Mouse (Mus musculus) fat pad, adult 2 months (tissue): ENCODE results near the gene Cebpb.

ENCODE experiments used
- DNase-seq: peaks from one replicate; pipeline ENCODE4 v3.0.0-alpha.2; 2011; ENCODE audit warnings: low read depth, low spot score; ENCODE audit errors: extremely low read depth

The Cebpb gene

DNA sequence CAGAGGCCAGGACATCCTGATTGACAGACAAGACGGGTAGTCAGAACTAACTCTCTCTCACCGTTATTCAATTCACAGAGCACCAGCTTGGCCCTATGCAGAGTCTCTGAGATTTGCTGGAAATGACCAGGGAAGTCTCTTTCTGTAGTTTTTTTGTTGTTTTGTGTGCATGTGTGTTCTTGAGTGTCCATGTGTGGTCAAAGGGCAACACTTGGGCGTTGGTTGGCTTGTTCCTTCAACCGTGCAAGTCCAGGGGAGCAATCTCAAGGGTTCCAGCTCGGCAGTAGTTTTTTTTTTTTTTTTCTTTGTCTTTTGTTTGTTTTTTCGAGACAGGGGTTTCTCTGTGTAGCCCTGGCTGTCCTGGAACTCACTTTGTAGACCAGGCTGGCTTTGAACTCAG is 26.0 kb upstream of the Cebpb start:
- DNase-seq = no peak

DNA sequence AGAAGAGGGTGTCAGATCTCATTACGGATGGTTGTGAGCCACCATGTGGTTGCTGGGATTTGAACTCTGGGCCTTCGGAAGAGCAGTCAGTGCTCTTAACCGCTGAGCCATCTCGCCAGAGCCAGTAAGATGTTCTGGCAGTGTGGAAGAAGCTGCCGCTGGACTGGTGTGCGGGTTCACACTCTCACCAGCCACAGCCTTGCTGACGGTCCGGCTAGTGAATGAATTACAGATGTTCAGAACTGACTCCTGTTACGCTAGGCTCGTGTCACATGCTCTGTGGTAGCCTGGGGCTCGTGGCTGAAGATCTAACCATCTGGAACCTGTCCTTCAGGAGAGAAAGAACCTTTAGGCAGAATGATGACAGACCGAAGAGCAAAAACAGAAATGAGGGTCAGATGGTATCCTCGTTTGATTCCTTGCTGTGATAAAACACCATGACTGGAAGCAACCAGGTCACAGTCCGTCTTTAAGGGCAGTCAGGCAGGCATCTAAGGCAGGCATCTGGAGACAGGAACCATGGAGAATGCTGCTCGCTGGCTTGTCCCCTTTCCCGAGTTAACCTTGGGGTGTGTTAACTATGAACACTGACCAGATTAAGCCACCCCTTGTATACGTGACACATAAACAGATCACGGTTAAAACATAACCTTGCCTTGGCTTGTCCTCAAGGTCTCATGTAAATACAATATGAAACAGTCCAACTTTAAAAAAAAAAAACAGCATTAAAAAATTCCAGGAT is 22.6 kb upstream of the Cebpb start:
- no peak for DNase-seq

DNA sequence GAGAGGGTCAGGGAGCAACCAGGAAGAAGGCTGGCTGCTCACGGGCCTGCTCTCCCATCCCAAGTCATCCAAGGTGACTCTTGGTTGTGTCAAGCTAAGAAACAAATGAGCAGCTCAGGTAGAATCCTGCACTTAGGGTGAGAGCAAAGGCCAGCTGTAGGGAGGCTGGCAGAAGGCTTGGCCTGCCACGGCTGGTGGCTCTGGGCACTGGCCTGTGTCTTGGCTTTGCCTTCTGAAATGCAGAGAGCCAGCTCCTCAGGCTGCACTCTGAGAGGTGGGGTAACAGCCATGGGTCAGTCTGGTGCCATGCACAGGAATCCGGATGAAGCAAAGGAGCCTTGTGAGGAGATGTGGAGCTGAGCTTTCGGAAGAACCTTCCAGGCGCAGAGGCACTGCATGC is 20.3 kb upstream of the Cebpb start:
- no peak for DNase-seq

DNA sequence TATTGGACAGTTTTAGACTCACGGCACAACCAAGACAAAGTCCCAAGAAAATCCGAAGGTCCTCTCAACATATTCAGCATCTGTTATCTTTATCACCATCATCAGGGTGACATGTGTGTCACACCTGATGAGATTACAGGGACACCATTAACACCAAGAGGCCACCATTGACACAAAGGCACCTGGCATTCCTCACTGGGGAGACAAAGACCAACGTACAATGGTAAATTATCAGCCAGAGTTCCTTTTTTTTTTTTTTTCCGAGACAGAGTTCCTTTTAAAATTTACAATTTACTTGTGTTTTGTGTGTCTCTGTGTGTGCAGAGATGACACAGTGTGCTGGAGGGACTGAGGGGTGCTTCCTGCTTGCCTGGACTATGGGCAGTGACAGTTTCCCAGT is 19.3 kb upstream of the Cebpb start:
- DNase-seq = no peak

DNA sequence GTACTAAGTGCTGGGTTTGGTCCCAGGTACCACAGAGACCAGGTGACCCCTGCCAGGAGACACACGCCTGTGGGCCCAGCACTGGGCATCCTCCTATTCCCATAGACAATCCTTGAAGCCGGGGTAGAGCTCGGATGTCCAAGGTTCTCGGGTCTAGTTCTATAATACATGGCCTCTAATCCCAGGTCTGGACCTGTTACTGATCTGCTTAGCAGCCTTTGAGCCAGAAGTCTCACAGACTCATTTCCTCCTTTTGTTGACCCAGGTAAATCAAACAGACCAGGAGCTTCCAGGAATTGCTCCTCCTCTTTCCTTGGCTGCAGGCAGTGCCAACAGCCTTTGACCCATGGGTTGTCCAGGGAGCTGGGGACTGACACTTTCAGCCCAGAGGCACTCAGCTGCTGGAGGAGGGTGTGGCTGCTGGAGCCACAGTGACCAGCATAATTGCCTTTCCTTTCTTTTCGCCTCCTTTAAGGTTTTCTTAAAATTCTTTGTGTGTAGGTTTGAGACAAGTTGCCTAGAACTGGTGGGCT is 17.5 kb upstream of the Cebpb start:
- DNase-seq = no peak

DNA sequence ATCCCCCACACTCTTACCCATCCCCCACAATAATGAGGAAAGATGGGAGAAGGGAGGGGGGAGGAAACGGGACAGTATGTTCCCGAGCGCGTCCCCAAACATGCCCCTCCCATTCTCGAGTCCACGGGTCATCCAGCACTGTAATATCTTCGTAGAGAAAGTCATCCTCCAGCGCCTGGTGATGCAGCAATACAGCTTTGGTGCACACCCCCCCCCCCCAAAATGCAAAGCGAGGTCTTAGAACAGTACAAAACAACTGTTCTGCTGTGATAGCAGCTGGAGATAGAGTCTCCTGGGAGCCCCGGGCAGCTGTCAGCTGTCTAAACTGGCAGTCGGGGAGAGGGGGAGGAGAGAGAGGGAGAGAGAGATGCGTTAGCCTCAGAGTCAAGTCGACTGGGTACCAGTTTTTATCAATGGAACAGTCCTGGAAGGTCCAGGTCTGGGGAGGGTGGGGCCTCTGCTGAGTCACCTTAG is 16.5 kb upstream of the Cebpb start:
- DNase-seq = no peak

DNA sequence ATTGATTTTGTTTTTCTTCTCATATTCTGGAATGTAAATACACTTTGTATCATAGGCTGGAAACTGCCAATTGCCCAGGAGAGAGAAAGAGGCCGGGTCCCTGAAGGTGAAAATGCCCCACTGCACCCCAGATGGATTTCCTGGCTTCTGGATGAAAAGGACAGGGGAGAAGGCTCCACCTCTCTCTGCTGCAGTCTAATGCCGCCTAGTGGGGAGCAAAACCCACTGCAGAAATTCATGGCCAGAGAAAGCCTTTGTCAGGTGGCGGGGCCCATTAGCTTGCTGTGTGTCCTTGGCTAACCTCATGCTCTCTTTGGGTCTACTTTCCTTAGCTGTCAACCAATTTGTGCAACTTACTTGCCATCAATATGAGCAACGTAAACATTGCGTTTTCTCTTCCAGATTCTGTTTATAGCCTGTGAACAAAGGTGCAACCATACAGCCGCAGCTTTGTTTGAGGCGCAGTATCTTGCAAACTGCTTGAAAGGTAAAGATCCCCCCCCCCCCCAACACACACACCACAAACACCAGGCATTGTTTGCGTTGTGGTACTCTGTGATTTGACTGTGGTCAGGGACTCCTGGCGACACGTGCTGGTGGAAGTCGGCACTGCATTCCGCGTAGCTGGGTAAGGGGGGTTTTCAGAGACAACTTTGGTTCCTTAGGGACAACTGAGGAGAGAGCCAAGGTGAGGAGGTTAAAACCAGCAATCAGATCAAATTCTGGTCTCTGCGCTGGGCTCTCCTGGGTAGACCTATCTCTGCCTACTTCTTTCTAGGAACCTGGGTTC is 13.4 kb upstream of the Cebpb start:
- DNase-seq = no peak

DNA sequence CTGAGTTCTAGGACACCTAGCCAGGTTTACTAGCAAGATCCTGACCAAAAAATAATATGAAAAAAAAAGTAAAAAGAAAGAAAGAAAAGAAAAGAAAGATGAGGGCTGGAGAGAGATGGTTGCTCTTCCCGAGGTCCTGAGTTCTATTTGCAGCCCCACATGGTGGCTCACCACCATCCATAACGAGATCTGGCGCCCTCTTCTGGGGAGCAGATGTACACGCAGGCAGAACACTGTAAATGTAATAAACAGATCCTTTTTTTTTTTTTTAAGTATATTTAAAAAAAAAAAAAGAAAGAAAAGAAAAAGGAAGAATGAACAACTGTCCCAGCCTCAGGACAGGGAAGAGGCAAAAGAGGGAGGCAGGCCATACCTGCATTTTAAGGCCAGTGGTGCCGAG is 10.1 kb upstream of the Cebpb start:
- no peak for DNase-seq

DNA sequence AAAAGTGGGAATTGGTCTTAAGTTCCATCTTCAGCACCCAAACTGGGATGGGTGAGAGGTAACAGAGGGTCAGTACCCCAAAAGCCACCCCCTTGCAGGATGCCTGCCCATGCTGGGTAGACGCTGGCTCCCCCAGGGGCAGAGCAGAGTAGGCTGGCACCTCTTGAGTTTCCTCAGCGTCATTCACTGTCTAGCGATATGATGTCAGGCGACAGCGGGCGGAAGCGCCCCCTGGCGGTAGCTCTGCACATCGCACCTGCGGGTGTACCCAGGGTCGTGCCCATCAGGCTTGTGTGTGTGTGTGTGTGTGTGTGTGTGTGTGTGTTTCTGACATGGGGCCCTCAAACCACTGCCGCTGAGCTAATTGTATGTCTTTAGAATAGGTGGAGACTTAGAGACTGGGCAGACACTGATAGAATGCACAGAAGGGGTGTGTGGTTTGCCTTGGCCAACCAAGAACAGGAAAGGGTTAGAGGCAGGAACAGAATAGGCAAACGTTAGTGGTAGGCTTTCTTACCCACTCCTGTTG is 8.7 kb upstream of the Cebpb start:
- no peak for DNase-seq

DNA sequence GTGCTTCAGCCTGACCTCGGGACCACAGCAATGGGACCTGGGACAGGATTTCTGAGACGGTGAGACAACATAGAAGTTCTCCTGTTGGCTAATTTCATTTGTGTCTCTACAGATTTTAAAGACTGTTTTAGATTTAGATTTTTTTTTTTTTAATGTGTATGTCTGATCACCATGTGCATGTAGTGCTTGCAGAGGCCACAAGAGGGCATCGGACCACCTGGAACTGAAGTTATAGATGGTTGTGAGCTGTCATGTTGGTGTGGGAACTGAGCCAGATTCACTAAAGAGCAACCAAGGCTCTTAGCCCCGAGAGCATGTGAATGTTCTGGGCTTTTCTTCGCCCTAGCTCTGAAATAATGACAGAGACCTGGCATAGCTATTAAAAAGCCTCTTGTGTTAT is 8.1 kb upstream of the Cebpb start:
- DNase-seq = no peak

DNA sequence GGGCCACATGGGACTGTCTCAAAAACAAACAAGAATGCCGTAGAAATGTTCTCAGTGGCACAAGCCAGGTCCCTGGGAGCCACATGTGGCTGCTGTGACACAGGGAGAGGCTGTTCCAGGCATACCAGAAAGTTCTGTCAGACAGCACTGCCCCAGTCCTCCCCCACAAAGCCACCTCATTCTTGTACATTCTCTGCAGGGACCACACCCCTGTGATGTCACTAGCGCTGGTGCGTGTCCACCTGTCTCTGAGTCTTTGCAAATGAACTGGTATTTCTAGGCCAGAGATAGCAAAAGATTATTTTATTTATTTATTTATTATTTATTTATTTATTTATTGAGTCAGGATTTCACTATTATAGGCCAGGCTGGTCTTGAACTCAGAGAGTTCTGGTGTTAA is 5.0 kb upstream of the Cebpb start:
- no peak for DNase-seq

DNA sequence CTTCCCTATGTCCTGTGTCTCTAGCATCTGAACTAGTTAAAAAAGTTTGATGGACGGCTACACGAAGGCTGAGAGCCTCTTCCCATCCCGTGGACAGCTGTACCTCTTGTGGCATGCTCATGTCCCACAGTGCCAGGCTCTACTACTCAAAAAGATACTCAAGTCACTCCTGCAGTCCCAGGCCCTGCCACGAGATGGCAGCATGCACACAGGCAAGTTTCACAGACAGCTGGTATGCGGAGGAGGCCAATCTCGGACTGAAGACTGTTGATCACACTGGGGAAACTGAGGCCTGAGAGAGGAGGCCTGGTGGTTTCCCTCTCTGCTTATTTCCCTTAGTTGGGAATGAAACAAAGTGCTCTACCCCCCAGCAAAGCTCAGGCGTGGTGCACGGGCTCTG is 3.6 kb upstream of the Cebpb start:
- DNase-seq = no peak

DNA sequence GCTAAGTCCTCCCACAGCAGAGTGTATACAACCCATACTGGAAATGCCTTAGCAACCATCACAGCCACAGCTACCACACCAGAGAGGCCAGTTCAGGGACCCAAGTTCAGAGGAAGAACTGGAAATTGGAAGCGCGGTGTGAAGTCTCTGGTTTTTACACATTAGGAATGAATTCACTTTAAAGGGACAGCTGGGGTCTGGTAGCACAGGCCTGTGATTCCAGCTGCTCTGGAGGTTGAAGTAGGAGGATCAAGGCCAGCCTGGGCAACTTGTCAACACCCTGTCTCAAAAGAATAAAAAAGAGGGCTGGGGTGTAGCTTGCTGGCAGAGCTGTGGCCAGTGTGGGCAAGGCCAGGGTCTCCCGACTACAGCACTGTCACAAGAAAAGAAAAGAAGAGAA is 2.9 kb upstream of the Cebpb start:
- DNase-seq = no peak

DNA sequence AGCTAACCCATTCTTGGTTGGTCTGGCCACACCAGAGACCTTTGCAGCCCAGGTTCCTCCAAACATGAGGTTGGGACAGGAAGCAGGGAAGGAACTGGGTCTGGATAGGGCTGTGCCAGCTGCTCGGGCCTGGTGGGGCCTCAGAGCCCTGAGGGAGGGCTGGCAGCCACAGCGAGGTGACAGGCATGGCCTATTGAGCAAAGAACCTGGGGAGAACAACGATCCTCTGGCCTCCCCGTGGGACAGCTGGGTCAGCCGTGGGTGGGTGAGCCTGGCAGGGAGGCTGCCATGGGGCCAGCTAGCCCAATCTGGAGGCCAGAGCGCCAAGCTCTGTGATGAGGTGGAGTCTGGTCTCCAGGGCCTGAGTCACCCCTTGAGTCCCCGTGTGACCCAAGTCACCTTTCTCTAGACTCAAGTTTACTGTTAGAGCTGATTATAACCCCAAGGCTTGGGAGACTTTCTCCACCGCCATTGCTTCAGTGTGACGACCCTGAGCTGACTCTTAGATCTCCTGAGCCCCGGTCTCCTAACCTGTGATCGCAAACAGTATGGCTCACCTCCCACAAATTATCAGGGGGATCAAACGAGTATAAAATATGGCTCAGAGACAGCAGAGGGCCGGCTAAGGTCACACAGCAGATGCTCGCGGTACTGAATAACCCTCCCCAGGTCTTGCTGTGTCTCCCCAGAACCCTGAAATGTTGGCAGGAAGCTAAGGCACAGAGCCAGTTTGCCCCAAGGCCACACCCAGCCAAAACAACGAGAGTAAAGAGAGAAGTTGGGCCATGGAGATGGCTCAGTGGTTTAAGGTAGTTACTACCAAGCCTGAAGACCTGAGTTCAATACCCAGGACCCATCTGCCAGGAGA is 2.1 kb upstream of the Cebpb start:
- no peak for DNase-seq

DNA sequence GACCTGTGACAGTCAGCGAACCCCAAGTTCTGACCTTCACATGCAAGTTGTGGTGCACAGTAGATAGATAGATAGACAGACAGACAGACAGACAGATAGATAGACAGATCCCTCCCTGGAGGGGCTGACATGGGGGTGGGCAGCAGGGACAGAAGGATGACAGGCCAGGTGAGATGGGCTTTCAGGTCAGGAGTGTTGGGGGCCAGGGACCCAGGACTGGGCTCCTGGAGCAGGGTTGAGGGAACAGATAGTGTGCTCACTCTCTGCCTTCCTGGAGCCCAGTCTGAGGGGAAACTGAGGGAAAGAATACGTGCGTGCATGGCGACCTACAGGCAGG is 1.5 kb upstream of the Cebpb start:
- no peak for DNase-seq

DNA sequence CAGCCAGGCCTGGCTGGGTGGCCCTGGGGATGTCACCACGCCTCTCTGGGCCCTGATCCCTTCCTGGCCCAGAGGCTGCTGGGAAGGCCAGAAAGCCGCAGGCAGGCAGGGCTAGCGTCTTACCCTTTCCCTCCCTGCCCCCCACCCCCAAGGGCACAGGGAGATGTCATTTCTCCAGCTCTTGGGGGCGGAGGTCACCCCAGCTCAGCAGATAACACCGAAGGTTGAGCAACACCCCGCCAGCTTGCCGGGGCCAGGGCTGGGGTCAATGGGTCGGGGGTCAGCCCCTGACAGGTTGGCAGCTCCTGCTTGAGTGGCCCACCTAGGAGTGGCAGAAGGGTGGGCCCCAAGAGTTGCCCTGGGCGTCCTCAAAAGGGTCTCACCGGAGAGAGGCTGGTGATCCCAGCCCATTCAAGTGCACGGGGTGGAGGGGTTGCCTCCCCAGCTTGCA is 1.0 kb upstream of the Cebpb start:
- no peak for DNase-seq

DNA sequence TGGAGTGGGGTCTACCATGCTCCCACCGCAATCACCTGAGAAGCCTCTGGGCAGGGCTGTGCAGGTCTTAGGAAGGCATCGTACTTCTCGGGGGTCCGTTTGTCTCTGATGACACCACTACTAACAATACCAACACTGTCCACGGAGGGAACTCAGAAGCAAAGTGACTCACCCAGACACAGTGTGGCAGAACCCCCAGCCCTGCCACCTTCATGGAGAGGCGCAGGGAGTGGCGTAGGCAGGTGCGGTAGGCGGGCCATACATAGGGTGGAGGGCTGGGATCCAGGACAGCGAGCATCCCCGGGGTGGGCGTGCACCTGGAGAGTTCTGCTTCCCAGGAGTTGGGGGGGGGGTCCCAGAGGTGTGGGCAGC is 603 bp upstream of the Cebpb start:
- DNase-seq = no peak

DNA sequence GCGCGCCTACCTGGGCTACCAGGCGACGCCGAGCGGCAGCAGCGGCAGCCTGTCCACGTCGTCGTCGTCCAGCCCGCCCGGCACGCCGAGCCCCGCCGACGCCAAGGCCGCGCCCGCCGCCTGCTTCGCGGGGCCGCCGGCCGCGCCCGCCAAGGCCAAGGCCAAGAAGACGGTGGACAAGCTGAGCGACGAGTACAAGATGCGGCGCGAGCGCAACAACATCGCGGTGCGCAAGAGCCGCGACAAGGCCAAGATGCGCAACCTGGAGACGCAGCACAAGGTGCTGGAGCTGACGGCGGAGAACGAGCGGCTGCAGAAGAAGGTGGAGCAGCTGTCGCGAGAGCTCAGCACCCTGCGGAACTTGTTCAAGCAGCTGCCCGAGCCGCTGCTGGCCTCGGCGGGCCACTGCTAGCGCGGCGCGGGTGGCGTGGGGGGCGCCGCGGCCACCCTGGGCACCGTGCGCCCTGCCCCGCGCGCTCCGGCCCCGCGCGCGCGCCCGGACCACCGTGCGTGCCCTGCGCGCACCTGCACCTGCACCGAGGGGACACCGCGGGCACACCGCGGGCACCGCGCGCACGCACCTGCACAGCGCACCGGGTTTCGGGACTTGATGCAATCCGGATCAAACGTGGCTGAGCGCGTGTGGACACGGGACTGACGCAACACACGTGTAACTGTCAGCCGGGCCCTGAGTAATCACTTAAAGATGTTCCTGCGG is 945 bp downstream of the Cebpb start, which contains the start of gene Tmem189:
TSS of gene Tmem189 (minus strand) at position 322 of the 718 bp plus-strand sequence.
- DNase-seq = no peak

DNA sequence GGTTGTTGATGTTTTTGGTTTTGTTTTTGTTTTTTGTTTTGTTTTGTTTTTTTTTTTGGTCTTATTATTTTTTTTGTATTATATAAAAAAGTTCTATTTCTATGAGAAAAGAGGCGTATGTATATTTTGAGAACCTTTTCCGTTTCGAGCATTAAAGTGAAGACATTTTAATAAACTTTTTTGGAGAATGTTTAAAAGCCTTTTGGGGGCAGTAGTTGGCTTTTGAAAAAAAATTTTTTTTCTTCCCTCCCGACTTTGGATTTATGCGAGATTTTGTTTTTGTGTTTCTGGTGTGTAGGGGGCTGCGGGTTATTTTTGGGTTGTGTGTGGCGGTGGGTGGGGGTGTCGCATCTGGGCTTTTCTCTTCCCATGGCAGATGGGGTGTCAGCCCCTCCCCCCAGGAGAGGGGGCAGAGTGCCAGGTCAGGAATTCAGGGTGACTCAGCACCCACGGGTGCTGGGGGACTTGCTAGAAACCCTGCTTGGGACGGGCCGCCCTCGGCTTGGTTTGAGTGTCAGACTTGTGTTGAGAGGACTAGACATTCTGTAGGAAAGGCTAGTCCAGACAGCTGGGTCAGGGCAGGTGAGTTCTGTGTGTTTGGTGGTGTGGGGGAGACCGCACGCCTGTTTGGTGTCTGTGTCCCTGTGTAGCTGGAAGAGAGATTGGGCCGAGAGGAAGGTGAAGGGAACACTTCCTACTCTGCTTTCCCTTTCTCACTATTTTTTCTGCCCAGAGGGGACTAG is 1.7 kb downstream of the Cebpb start:
- DNase-seq = no peak

DNA sequence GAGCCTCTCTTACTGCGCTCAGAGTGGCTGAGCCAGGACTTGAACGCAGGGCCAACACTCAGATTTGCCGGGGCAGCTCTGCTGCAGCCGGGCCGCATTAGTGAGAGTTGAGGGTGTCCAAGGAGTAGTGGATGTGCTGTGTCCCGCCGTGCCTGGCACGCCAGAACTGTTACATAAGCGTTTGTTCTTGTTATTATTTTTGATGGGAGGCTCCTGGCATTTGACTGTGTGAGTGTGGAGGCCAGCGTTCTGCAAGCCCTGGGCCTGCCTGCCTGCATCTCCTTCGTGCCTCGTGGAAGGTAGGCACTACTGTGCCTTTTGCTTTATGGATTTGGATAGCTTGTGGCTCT is 2.2 kb downstream of the Cebpb start:
- no peak for DNase-seq
